Mouse (Mus musculus) embryonic facial prominence, embryonic 10.5 days (tissue): ENCODE results near the gene Tnfrsf1a. TPM values are rescaled to one million over a fixed set of nuclear protein-coding genes. Genes with fewer than 3 reads are reported as not detected.

ENCODE experiments used
- DNase-seq: peaks from one replicate; pipeline ENCODE4 v3.0.0-alpha.2; 2017; ENCODE audit warnings: low spot score
- H3K27ac ChIP-seq: fragments of 300-500 bp; sonication (generic); replicated peaks from 2 replicates; pipeline ENCODE4 v1.5.1; 2016; ENCODE audit warnings: mild to moderate bottlenecking
- H3K27me3 ChIP-seq: fragments of 300-500 bp; sonication (generic); replicated peaks from 2 replicates; pipeline ENCODE4 v1.6.1; 2016; ENCODE audit warnings: low read depth, mild to moderate bottlenecking; ENCODE audit not compliant: poor library complexity, severe bottlenecking
- H3K36me3 ChIP-seq: fragments of 300-500 bp; sonication (generic); replicated peaks from 2 replicates; pipeline ENCODE4 v1.6.1; 2016; ENCODE audit warnings: mild to moderate bottlenecking, moderate library complexity
- H3K4me1 ChIP-seq: fragments of 300-500 bp; sonication (generic); 2 replicates; pipeline ENCODE4 v1.6.1; 2016
- H3K4me3 ChIP-seq: fragments of 300-500 bp; sonication (generic); 2 replicates; pipeline ENCODE4 v1.5.1; 2016; ENCODE audit warnings: mild to moderate bottlenecking, moderate library complexity
- H3K9me3 ChIP-seq: fragments of 300-500 bp; sonication (generic); 2 replicates; pipeline ENCODE4 v1.6.1; 2016; ENCODE audit warnings: mild to moderate bottlenecking
- WGBS: fragments of 180-500 bp; shearing (Covaris S2); methylation state at CpG from one replicate; pipeline ENCODE4 v1.1.7; 2016; 5-methylcytosine and 5-hydroxymethylcytosine counted together
- polyA plus RNA-seq: library from polyadenylated mRNA; unstranded; fragments of >200 nt; fragmentation: Nextera tagmentation; extraction: Ambion mirVana; gene quantifications from 2 replicates; pipeline ENCODE4 v1.2.1, GENCODE M21; 2016

The Tnfrsf1a gene
- polyA plus RNA-seq, 1 experiment from 2014 or later = 33.4 TPM

DNA sequence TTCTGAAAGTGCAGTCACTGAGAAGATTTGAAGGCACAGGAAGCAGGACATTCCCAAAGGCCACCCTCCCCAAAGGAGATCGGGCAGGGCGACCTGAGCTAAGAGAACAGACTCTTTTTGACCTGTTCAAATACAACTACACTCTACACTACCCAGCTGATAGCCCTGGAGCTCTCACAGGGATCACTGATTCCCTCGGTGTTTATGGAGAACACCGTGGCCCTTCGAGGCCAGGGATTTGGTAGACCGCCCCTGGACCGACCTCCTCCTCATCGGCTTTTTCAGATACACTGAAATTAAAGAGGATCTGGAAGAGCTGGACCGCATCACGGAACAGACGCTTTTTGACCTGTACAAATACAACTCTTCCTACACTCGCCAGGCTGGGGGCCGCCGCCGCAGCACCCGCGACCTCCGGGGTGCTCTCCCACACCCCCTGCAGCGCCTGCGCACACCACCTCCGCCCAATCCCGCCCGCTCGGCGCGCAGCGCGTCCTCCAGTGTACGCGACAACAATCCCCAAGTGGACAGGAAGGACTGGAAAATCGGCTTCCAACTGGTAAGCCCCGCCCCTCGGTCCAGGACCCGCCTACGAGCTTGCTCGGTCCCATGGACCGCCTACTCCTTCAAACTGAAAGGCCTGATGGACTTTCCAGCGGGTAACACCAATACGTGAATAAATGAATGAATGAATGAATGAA, 18.4 kb upstream of the Tnfrsf1a start:
- H3K27me3 ChIP-seq = peaks cover 8% of the 10 kb centered on the region
- WGBS = under 1% methylated on average over 39 of the region's 39 CpGs
- peak overlapping the region; percentile 70 for H3K4me3 ChIP-seq
- DNase-seq = peak; percentile 89
- peaks cover 17% of the 10 kb centered on the region for H3K4me1 ChIP-seq
- H3K36me3 ChIP-seq = no peaks in the 10 kb centered on the region
- H3K9me3 ChIP-seq = no peaks in the 10 kb centered on the region
- H3K27ac ChIP-seq = peak overlapping the region; percentile 86

DNA sequence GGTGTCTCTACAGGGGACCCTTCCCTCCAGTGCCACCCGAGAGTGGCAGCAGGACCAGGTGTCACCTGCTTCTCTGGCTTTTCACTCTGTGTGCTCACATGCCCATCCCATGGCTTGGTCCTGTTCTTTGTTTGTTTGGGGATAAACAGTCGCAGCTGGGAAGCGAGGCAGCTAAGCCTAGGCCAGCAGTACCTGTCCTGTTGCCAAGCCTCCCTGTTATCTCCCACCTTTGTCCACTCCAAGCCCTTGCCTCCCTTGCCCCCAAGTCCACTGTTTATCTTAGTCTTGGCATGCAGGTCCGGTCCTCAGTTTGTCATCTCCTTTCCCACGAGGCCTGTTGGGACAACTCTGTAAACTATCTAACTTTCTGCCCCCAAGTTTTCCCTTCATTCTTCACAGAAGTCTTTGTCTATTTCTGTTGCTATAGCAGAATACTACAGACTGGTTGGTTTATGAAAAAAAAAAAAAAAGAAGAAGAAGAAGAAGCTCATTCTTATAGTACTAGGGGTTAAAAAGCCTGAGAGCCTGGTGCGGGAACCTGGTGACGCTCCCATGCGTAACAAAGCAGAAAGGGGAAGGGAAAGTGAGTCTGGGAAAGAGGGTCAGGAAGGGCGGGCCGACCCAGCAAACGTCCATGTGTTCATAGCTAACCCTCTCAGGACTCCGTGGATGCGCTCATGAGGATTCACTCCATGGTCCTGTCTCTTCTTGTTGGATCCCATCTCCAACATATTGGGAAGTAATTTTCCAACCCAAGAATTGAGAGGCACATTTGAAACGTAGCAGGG, 15.9 kb upstream of the Tnfrsf1a start:
- H3K9me3 ChIP-seq = no peaks in the 10 kb centered on the region
- H3K4me3 ChIP-seq = no peak overlapping the region
- no peak overlapping the region; the same call in 1 of the 2 replicates for H3K27ac ChIP-seq
- no peaks in the 10 kb centered on the region for H3K36me3 ChIP-seq
- H3K4me1 ChIP-seq = peaks cover 17% of the 10 kb centered on the region
- WGBS = 74% methylated on average over 14 of the region's 14 CpGs
- peaks cover 8% of the 10 kb centered on the region for H3K27me3 ChIP-seq
- DNase-seq = no peak

DNA sequence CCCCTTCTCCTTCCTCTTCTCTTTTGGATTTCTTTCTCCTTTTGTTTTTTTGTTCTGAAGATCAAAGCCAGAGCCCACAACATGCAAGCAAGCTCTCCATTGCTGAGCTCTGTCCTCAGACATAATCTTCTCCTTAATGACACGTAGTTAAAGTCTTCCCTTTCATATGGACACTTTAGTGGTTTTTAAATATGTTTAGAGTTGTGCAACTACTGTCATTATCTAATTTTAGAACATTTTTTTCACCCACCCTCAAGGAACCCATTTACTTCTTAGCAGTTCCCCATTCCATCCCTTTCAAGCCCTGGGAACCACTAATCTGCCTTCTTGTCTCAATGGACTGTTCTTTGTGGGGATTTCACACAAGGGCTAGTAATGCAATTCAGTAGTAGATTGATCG, 14.8 kb upstream of the Tnfrsf1a start:
- DNase-seq = no peak
- Histone ChIP-seq H3K4me3 (no peak overlapping the region), H3K27ac (no peak overlapping the region), H3K9me3 (no peaks in the 10 kb centered on the region), H3K36me3 (no peaks in the 10 kb centered on the region), H3K27me3 (peaks cover 8% of the 10 kb centered on the region), H3K4me1 (peaks cover 22% of the 10 kb centered on the region)
- 64% methylated on average over 2 of the region's 2 CpGs for WGBS

DNA sequence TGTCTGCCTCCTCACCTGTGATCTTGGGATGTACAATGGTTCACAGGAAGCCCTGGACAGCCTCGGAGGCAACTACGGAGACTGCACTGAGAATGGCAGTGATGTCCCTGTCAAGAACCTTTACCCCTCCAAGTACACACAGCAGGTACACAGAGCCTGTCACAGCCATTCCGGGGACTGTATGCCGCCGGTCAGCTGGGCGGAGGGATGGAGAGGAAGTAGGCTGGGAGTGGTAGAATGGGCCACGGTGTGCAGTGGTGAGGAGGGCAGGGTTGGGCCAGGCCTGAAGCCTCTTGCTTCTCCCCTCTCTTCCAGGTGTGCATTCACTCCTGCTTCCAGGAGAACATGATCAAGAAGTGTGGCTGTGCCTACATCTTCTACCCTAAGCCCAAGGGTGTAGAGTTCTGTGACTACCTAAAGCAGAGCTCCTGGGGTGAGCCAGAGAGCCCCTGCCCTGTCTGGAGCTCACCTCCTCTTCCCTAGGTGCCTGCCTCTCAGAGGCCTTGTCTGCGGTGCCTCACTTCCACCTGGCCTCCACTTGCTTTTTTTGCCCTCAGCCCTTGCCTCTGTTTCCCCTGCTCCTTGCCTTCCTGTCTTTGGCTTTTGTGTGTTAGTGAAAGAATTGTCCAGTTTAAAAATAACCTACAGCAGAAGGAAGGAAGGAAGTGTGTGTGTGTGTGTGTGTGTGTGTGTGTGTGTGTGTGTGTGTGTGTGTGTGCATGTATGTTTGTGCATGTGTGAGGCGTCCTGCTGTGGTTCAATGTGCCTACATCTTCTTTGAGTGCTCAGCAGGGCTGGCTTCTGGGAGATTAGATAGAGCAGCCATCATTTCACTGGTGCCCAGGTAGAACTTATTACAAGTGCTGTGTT, 10.1 kb upstream of the Tnfrsf1a start:
- Histone ChIP-seq H3K36me3 (no peaks in the 10 kb centered on the region), H3K27ac (peak overlapping the region; percentile 40; the same call in 1 of the 2 replicates), H3K9me3 (no peaks in the 10 kb centered on the region), H3K27me3 (peaks cover 6% of the 10 kb centered on the region; the same call in 1 of the 2 replicates), H3K4me3 (no peak overlapping the region), H3K4me1 (peaks cover 48% of the 10 kb centered on the region)
- 76% methylated on average over 9 of the region's 9 CpGs for WGBS
- no peak for DNase-seq

DNA sequence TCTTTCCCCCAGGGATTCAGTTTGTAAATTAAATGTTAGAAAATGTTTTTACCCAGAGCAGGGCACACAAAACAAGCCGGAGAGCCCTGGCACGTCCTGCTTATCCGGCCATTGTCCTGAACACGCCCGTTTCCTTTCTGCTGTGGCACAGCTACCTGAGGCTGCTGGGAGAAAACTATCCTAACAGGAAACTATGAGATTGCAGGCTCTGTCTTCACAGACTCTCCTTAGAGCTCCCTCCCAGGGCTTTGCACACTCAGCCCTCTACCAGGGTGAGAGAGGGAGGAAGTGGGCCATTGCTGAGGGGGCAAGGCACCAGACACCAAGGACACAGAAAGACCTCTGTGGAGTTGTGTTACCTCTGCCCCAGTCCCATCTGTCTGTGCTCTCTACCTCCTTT, 8.9 kb upstream of the Tnfrsf1a start:
- H3K27ac ChIP-seq = peak overlapping the region; percentile 40
- peaks cover 6% of the 10 kb centered on the region; the same call in 1 of the 2 replicates for H3K27me3 ChIP-seq
- DNase-seq = no peak
- H3K4me1 ChIP-seq = peaks cover 57% of the 10 kb centered on the region
- 61% methylated on average over 5 of the region's 5 CpGs for WGBS
- no peaks in the 10 kb centered on the region for H3K36me3 ChIP-seq
- no peak overlapping the region for H3K4me3 ChIP-seq
- no peaks in the 10 kb centered on the region for H3K9me3 ChIP-seq

DNA sequence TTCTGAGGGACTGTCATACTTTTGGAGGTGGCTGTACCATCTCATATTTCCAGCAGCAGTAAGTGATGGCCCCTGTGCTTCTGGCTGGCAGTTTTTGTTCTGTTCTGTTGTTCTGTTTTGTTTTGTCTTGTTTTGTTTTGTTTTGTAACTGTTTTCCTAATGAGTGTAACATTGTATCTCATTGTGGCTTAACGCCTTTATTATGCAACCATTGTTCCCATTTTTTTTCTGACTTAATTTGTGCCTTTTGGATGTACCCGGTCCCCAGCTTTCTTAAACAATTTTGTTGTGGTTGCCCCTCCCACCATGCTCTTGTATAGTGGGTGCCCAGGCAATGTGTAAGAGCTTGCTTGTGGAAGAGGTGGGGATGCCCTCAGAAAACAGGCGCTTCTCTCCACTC, 7.0 kb upstream of the Tnfrsf1a start:
- H3K4me3 ChIP-seq = no peak overlapping the region
- no peaks in the 10 kb centered on the region for H3K36me3 ChIP-seq
- 71% methylated on average over 3 of the region's 3 CpGs for WGBS
- H3K9me3 ChIP-seq = no peaks in the 10 kb centered on the region
- peaks cover 6% of the 10 kb centered on the region; the same call in 1 of the 2 replicates for H3K27me3 ChIP-seq
- no peak for DNase-seq
- no peak overlapping the region for H3K27ac ChIP-seq
- peaks cover 60% of the 10 kb centered on the region for H3K4me1 ChIP-seq

DNA sequence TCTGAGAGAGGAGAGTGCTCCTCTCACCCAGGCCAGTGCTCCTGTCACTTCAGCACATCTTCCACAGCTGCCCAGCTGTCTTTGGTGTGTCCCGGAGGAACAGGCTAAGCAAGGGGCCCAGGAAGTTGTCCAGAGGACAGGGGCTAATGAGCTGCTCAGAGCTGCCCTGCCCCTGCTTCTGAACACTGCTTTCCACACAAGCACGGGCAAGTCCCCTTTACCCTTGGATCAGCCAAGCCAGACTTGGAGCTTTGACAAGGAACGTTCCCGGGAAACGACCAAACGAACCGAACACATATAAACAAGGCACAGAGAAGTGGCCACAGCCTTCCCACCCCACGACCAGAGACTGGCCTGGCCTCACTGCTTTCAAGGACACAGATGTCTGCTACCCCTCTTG, 5.1 kb upstream of the Tnfrsf1a start:
- Histone ChIP-seq H3K36me3 (no peaks in the 10 kb centered on the region), H3K27ac (peak overlapping the region; percentile 27; the same call in 1 of the 2 replicates), H3K27me3 (peaks cover 15% of the 10 kb centered on the region), H3K4me3 (no peak overlapping the region), H3K4me1 (peaks cover 65% of the 10 kb centered on the region), H3K9me3 (no peaks in the 10 kb centered on the region)
- 41% methylated on average over 8 of the region's 8 CpGs for WGBS
- DNase-seq = no peak

DNA sequence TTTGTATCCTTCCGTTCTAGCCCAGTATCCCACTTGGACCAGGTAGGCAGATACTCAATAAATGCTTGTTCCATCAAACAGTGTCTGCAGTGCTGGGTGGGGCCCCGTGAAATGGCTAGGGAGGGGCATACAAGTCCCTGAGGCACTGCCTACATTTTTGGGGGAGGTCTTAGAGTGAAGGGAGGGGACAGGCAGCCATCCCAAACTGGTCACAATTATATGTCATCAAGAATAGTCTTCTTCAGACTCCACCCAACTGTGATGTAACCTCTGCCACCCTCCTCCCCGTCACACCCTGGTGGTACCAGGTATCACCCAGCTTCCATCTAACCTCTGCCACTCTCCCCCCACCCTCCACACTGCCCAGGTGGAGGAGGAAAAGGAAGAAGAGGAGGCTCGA, 4.3 kb upstream of the Tnfrsf1a start:
- peaks cover 15% of the 10 kb centered on the region for H3K27me3 ChIP-seq
- no peaks in the 10 kb centered on the region for H3K36me3 ChIP-seq
- DNase-seq = no peak
- peaks cover 71% of the 10 kb centered on the region for H3K4me1 ChIP-seq
- no peak overlapping the region for H3K27ac ChIP-seq
- H3K9me3 ChIP-seq = no peaks in the 10 kb centered on the region
- WGBS = 64% methylated on average over 4 of the region's 4 CpGs
- no peak overlapping the region for H3K4me3 ChIP-seq

DNA sequence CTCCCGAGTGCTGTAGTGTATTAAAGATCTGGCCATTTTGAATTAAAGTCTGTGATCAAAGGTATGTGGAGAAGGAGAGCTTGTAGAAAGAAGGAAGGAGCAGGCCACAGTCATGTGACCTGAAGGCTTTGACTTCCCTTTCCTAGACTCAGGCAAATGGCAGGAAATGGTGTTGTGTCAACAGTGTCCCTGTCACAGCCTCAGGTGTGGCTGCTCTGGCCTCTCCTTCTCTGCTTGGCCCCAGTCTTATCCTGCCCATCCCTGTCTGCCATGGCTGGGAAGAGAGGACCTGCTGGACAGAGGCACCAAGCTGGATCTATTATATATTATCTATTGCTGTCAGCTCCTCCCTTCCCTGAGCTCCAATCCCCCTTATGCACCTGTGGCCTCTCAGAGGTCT, 3.5 kb upstream of the Tnfrsf1a start:
- DNase-seq = no peak
- peaks cover 15% of the 10 kb centered on the region for H3K27me3 ChIP-seq

DNA sequence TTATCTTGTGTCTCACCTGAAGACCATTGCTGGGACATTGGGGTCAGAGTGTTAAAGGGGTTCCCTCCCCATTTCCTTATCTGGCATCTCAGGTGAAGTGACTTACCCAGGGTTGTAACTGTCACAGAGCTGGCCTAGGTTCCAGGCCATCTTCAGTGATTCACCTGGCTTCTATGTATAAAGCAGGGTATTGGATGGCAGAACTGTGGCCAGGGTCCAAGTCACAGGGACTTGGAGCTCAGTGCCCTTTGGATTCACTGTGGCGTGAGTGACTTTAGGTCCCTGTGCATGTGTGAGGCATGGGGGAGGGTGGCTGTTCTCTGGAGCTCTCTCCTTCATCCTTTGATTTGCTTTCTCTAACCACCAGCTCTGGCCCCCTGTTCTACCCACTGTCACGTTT, 3.1 kb upstream of the Tnfrsf1a start:
- peaks cover 15% of the 10 kb centered on the region for H3K27me3 ChIP-seq
- H3K4me3 ChIP-seq = no peak overlapping the region
- peaks cover 71% of the 10 kb centered on the region for H3K4me1 ChIP-seq
- no peaks in the 10 kb centered on the region for H3K9me3 ChIP-seq
- DNase-seq = no peak
- WGBS = 51% methylated on average over 2 of the region's 2 CpGs
- no peaks in the 10 kb centered on the region for H3K36me3 ChIP-seq
- no peak overlapping the region for H3K27ac ChIP-seq

More for the DNA sequence above, 3.5 kb upstream of the Tnfrsf1a start:
- WGBS = 67% methylated on average over 1 of the region's 1 CpGs
- no peaks in the 10 kb centered on the region for H3K9me3 ChIP-seq
- no peaks in the 10 kb centered on the region for H3K36me3 ChIP-seq
- no peak overlapping the region for H3K4me3 ChIP-seq
- H3K27ac ChIP-seq = no peak overlapping the region
- peaks cover 71% of the 10 kb centered on the region for H3K4me1 ChIP-seq

DNA sequence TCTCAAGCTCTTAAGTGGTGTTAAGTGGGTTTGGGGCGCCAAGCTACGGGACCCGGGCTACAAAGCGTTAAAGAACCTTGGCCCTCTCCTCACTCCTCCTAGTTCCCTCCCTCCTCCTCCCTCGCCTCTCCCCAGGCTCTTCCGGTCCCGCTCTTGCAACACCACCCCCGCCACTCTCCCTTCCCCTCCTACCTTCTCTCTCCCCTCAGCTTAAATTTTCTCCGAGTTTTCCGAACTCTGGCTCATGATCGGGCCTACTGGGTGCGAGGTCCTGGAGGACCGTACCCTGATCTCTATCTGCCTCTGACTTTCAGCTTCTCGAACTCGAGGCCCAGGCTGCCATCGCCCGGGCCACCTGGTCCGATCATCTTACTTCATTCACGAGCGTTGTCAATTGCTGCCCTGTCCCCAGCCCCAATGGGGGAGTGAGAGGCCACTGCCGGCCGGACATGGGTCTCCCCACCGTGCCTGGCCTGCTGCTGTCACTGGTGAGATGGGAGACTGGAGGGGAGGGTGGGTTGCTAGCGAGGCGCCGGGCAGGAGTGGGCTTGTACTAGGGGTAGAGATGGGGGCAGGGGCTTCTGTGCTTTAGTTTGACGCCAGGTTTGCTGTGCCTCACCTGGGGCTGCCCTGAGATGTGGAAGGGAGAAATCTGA, 541 bp downstream of the Tnfrsf1a start:
- Histone ChIP-seq H3K4me1 (peaks cover 73% of the 10 kb centered on the region), H3K4me3 (peak overlapping the region; percentile 70), H3K27me3 (peaks cover 10% of the 10 kb centered on the region), H3K36me3 (0 out of 2 replicates have a peak, but pooled peaks cover 3% of the 10 kb centered on the region), H3K27ac (peak overlapping the region; percentile 90), H3K9me3 (no peaks in the 10 kb centered on the region)
- DNase-seq = peak; percentile 81
- WGBS = under 1% methylated on average over 27 of the region's 27 CpGs
